Comparison of ENCODE assay signal across 9 mouse cellular contexts in the genomic region with DNA sequence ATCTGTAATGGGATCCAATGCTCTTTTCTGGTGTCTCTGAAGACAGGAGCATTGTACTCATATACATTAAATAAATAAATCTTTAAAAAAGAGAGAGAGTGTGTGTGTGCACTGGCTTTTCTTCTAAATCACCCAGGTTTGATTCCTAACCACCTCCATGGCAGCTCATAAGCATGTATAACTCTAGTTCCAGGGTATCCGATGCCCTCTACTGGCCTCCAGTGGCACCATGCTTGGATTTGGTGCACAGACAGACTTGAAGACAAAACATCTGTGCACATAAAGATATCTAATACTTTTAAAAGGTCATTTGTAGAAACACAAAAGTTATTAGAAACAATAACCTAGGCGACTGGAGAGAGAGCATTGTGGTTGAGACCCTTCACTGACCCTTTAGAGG. TPM values are rescaled to one million over a fixed set of nuclear protein-coding genes. Genes with fewer than 3 reads are reported as not detected.
A peak's percentile ranks its signal among the peaks of the same experiment; 100 is the strongest.
DNase-seq lines count a peak whose midpoint lies in the region; ATAC-seq lines count a peak whose summit lies in the region.
"Had no signal": no experiment of that assay in that cellular context is flagged by ENCODE, and none has a peak within 500 bp of the region (broad histone marks: within the 10 kb centered on the region; RNA-seq: fewer than 3 reads in every experiment).

No protein-coding gene starts in this region.

- no peak for ATAC-seq in liver, embryonic 11.5 days (replicated peaks; ENCODE audit: low FRiP score)

- no peak overlapping the region for H3K9ac ChIP-seq in liver, embryonic 11.5 days (ENCODE audit: low read depth, low read length)

- no peak overlapping the region for H3K4me2 ChIP-seq in liver, embryonic 11.5 days

- no peaks in the 10 kb centered on the region for H3K27me3 ChIP-seq in liver, embryonic 11.5 days (replicated peaks; ENCODE audit: control insufficient read depth, insufficient read depth, low read length)

- H3K4me1 ChIP-seq in liver, embryonic 11.5 days (replicated peaks; ENCODE audit: control insufficient read depth, insufficient read depth, low read length) = no peaks in the 10 kb centered on the region

- DNase-seq in cerebellum, postnatal 10 days = peak; percentile 54 to 58
- DNase-seq in cerebellum, adult 11 months = no peak
- peak; percentile 53 for DNase-seq in liver
- no peak for DNase-seq in liver, embryonic 11.5 days (ENCODE audit: low spot score)
- peak; percentile 57 for DNase-seq in ZHBTc4 (ENCODE audit: low read depth, low spot score)
- peak; percentile 36 for DNase-seq in fibroblast of lung, adult 2 months (ENCODE audit: low read depth)
- peak; percentile 74 for DNase-seq in lung, postnatal 36 days
- DNase-seq in layer of hippocampus, adult 8-10 months (ENCODE audit: low spot score in 2 of 2) = no peak

- H3K4me3 ChIP-seq in liver, embryonic 11.5 days (ENCODE audit: low read depth, low read length) = no peak overlapping the region

- no peaks in the 10 kb centered on the region for H3K9me3 ChIP-seq in liver, embryonic 11.5 days (ENCODE audit: control insufficient read depth, low read length)

- WGBS in liver, embryonic 11.5 days = 46% methylated on average over 2 of the region's 2 CpGs

- no peak overlapping the region for H3K27ac ChIP-seq in liver, embryonic 11.5 days (ENCODE audit: low read depth, low read length)

- H3K36me3 ChIP-seq in liver, embryonic 11.5 days (ENCODE audit: control insufficient read depth, insufficient read depth, low read length) = peaks cover 5% of the 10 kb centered on the region

RNA-seq across cellular contexts. Expression of gene Zfp318, which starts 9.5 kb away (rescaled TPM):
- 5.7 and 6.3 TPM in 2 replicates for polyA plus RNA-seq in liver, embryonic 11.5 days (2014; fragmentation: Nextera tagmentation; extraction: Ambion mirVana)
- total RNA-seq in layer of hippocampus, adult 8-10 months (2022) = 10 to 100 TPM; 58.6 to 65.2 (median 62.2) TPM

RNA-seq across cellular contexts. Expression of gene Crip3, which starts 35.7 kb away (rescaled TPM):
- polyA plus RNA-seq in liver, embryonic 11.5 days (2014; fragmentation: Nextera tagmentation; extraction: Ambion mirVana) = 0.38 and 0.53 TPM in 2 replicates
- 1 to 10 TPM; 3.9 to 7.1 (median 4.2) TPM for total RNA-seq in layer of hippocampus, adult 8-10 months (2022)

RNA-seq across cellular contexts. Expression of gene Slc22a7, which starts 45.2 kb away (rescaled TPM):
- not detected in 2 replicates for polyA plus RNA-seq in liver, embryonic 11.5 days (2014; fragmentation: Nextera tagmentation; extraction: Ambion mirVana)
- total RNA-seq in layer of hippocampus, adult 8-10 months (2022) = 1 to 10 TPM in 1 of 4 experiments, under 1 TPM in 3; 0.23 to 1.2 (median 0.84) TPM
- polyA plus RNA-seq: large intestine, adult 2 months had no signal

Comparison
In these comparisons a context has a peak if more than half of its experiments do, and no peak if none do; other contexts are left out.
1. DNase-seq: peak in cerebellum, postnatal 10 days (2 of 2), liver (single experiment), ZHBTc4 (single experiment), fibroblast of lung, adult 2 months (single experiment) and lung, postnatal 36 days (single experiment); none in cerebellum, adult 11 months (single experiment), liver, embryonic 11.5 days (single experiment) and layer of hippocampus, adult 8-10 months (0 of 2).